In the genomic region with DNA sequence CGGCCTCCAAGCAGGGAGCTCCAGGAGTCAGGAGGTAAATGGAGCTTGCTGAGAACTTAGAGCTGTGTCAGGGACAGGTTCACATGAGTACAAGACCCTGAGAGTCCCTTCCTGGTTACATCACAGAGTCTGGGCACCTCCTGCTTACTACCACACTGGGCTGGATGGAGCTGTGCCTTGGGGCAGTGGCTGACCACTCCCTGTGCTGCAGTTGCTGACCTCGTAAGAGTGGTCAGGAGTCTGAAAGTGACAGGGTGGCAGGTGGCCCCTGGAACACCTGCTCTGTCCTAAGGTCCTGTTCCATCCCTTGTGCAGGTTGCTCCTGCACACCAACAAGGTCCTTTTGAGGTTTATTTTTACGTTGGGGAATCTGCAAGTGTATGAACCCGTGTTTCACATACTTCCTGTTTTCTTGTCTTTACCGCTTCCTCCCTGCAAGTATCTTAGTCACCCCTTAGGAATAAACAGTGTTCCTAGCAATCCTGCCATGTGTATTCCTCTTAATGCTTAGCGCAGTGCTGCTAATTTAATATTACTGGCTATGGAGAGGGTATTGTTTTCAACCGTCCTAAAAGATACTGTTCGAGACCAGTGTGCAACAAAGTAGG, we compare ENCODE assay signal across 20 mouse cellular contexts. TPM values are rescaled to one million over a fixed set of nuclear protein-coding genes. Genes with fewer than 3 reads are reported as not detected.
DNase-seq lines count a peak whose midpoint lies in the region; ATAC-seq and TF ChIP-seq lines count a peak whose summit lies in the region.
"Had no signal": no experiment of that assay in that cellular context is flagged by ENCODE, and none has a peak within 500 bp of the region (broad histone marks: within the 10 kb centered on the region; RNA-seq: fewer than 3 reads in every experiment).

No protein-coding gene starts in this region.

- H3K27me3 ChIP-seq in intestine, postnatal 0 days (replicated peaks; ENCODE audit: control insufficient read depth, insufficient read depth, low read length) = no peaks in the 10 kb centered on the region
- H3K27me3 ChIP-seq in intestine, embryonic 15.5 days (replicated peaks) = no peaks in the 10 kb centered on the region
- H3K27me3 ChIP-seq: hindbrain, embryonic 12.5 days; kidney, embryonic 15.5 days; limb, embryonic 12.5 days; lung, embryonic 15.5 days; Patski had no signal

- peak; percentile 21; the same call in 1 of the 2 replicates for ATAC-seq in intestine, postnatal 0 days
- no peak for ATAC-seq in intestine, embryonic 15.5 days
- ATAC-seq in common myeloid progenitor, adult 5-6 weeks (replicated peaks; ENCODE audit: low read depth, poor library complexity, severe bottlenecking) = peak; percentile 57
- peak; percentile 83 for ATAC-seq in megakaryocyte, adult 5-6 weeks (ENCODE audit: poor library complexity, severe bottlenecking)
- ATAC-seq: activated CD4-positive, CD25-positive, alpha-beta regulatory T cell, adult 4 months; forebrain, embryonic 14.5 days; inflammation-experienced regulatory T-cells, adult 6 months; Patski had no signal

- intact Hi-C loops in left cerebral cortex, postnatal 36 days (cut with DNase I) = no loop called here

- WGBS in intestine, postnatal 0 days = 68% methylated on average over 8 of the region's 8 CpGs
- WGBS in intestine, embryonic 15.5 days = 78% methylated on average over 8 of the region's 8 CpGs

- H3K9ac ChIP-seq in intestine, postnatal 0 days (ENCODE audit: low read depth, low read length) = no peak overlapping the region
- no peak overlapping the region for H3K9ac ChIP-seq in intestine, embryonic 15.5 days
- H3K9ac ChIP-seq: hindbrain, embryonic 12.5 days; kidney, embryonic 15.5 days; limb, embryonic 12.5 days; lung, embryonic 15.5 days had no signal

- H3K4me1 ChIP-seq in intestine, postnatal 0 days (replicated peaks; ENCODE audit: control insufficient read depth, insufficient read depth, low read length) = no peaks in the 10 kb centered on the region
- peaks cover 12% of the 10 kb centered on the region for H3K4me1 ChIP-seq in intestine, embryonic 15.5 days (replicated peaks)
- H3K4me1 ChIP-seq: hindbrain, embryonic 12.5 days had no signal

- H3K9me3 ChIP-seq in intestine, postnatal 0 days (ENCODE audit: control insufficient read depth) = no peaks in the 10 kb centered on the region
- no peaks in the 10 kb centered on the region for H3K9me3 ChIP-seq in intestine, embryonic 15.5 days
- H3K9me3 ChIP-seq: embryonic facial prominence, embryonic 10.5 days; hindbrain, embryonic 12.5 days; kidney, embryonic 15.5 days; limb, embryonic 12.5 days; lung, embryonic 15.5 days had no signal

- DNase-seq in 416B (ENCODE audit: low read depth) = peak; percentile 70
- no peak for DNase-seq in left cerebral cortex, postnatal 36 days (ENCODE audit: low spot score in 2 of 2)
- DNase-seq in embryo, embryonic 10 days (ENCODE audit: low spot score) = no peak
- no peak for DNase-seq in lung, postnatal 14 days
- DNase-seq: adrenal gland, postnatal 36 days; cerebellum, postnatal 14 days had no signal

- no peak overlapping the region for H3K4me3 ChIP-seq in intestine, postnatal 0 days (ENCODE audit: low read depth, low read length)
- H3K4me3 ChIP-seq in intestine, embryonic 15.5 days (replicated peaks) = no peak overlapping the region
- H3K4me3 ChIP-seq: embryonic facial prominence, embryonic 10.5 days; hindbrain, embryonic 12.5 days; kidney, embryonic 15.5 days; limb, embryonic 12.5 days; lung, embryonic 15.5 days had no signal

- H3K36me3 ChIP-seq in intestine, postnatal 0 days (ENCODE audit: control insufficient read depth, insufficient read depth) = no peaks in the 10 kb centered on the region; the same call in 1 of the 2 replicates
- 0 out of 2 replicates have a peak, but pooled peaks cover 3% of the 10 kb centered on the region for H3K36me3 ChIP-seq in intestine, embryonic 15.5 days
- H3K36me3 ChIP-seq: hindbrain, embryonic 12.5 days; kidney, embryonic 15.5 days; limb, embryonic 12.5 days; lung, embryonic 15.5 days had no signal

- peak overlapping the region; percentile 35 for H3K27ac ChIP-seq in intestine, postnatal 0 days (ENCODE audit: low read depth, low read length)
- no peak overlapping the region for H3K27ac ChIP-seq in intestine, embryonic 15.5 days
- H3K27ac ChIP-seq: embryonic facial prominence, embryonic 10.5 days; hindbrain, embryonic 12.5 days; kidney, embryonic 15.5 days; limb, embryonic 12.5 days; lung, embryonic 15.5 days had no signal

- TF ChIP-seq CTCF in intestine, postnatal 0 days (IDR thresholded peaks at IDR 0.05; ENCODE audit: low read depth) = no peak

- H3K4me2 ChIP-seq in intestine, postnatal 0 days (replicated peaks; ENCODE audit: low read depth) = no peak overlapping the region
- no peak overlapping the region for H3K4me2 ChIP-seq in intestine, embryonic 15.5 days (replicated peaks)
- H3K4me2 ChIP-seq: hindbrain, embryonic 12.5 days; kidney, embryonic 15.5 days; limb, embryonic 12.5 days; lung, embryonic 15.5 days had no signal

RNA-seq across cellular contexts. Expression of gene Emg1, which starts 23.7 kb away (rescaled TPM):
- 96.6 and 97.3 TPM in 2 replicates for polyA plus RNA-seq in intestine, postnatal 0 days (2015; fragmentation: Nextera tagmentation; extraction: Ambion mirVana)
- polyA plus RNA-seq in intestine, embryonic 15.5 days (2015; fragmentation: Nextera tagmentation; extraction: Ambion mirVana) = 225 and 231 TPM in 2 replicates
- total RNA-seq in common myeloid progenitor, adult 5-6 weeks (2017) = 222 and 280 TPM in 2 replicates
- total RNA-seq in megakaryocyte, adult 5-6 weeks (2015) = 144 and 179 TPM in 2 replicates
- 170 and 206 TPM in 2 replicates for total RNA-seq in megakaryocyte, adult 5-6 weeks (2017)
- 10 to 100 TPM; 41.8 to 45.9 TPM for total RNA-seq in left cerebral cortex, postnatal 36 days (2021)

RNA-seq across cellular contexts. Expression of gene Phb2, which starts 23.9 kb away (rescaled TPM):
- polyA plus RNA-seq in intestine, postnatal 0 days (2015; fragmentation: Nextera tagmentation; extraction: Ambion mirVana) = 249 and 255 TPM in 2 replicates
- polyA plus RNA-seq in intestine, embryonic 15.5 days (2015; fragmentation: Nextera tagmentation; extraction: Ambion mirVana) = 497 and 503 TPM in 2 replicates
- total RNA-seq in common myeloid progenitor, adult 5-6 weeks (2017) = 402 and 404 TPM in 2 replicates
- total RNA-seq in megakaryocyte, adult 5-6 weeks (2015) = 99.5 and 115 TPM in 2 replicates
- 152 and 160 TPM in 2 replicates for total RNA-seq in megakaryocyte, adult 5-6 weeks (2017)
- total RNA-seq in left cerebral cortex, postnatal 36 days (2021) = 100 to 1,000 TPM; 113 to 127 TPM

RNA-seq across cellular contexts. Expression of gene Lpcat3, which starts 25.4 kb away (rescaled TPM):
- 209 and 212 TPM in 2 replicates for polyA plus RNA-seq in intestine, postnatal 0 days (2015; fragmentation: Nextera tagmentation; extraction: Ambion mirVana)
- polyA plus RNA-seq in intestine, embryonic 15.5 days (2015; fragmentation: Nextera tagmentation; extraction: Ambion mirVana) = 134 and 145 TPM in 2 replicates
- total RNA-seq in common myeloid progenitor, adult 5-6 weeks (2017) = 31.5 and 34.1 TPM in 2 replicates
- 32.8 and 48.3 TPM in 2 replicates for total RNA-seq in megakaryocyte, adult 5-6 weeks (2015)
- 22.4 and 24.8 TPM in 2 replicates for total RNA-seq in megakaryocyte, adult 5-6 weeks (2017)
- total RNA-seq in left cerebral cortex, postnatal 36 days (2021) = 10 to 100 TPM; 20.9 to 23.0 TPM

RNA-seq across cellular contexts. Expression of gene Ptpn6, which starts 50.3 kb away (rescaled TPM):
- polyA plus RNA-seq in intestine, postnatal 0 days (2015; fragmentation: Nextera tagmentation; extraction: Ambion mirVana) = 17.4 TPM in 2 replicates
- 16.7 and 17.7 TPM in 2 replicates for polyA plus RNA-seq in intestine, embryonic 15.5 days (2015; fragmentation: Nextera tagmentation; extraction: Ambion mirVana)
- total RNA-seq in common myeloid progenitor, adult 5-6 weeks (2017) = 235 and 315 TPM in 2 replicates
- 308 and 336 TPM in 2 replicates for total RNA-seq in megakaryocyte, adult 5-6 weeks (2015)
- 1,009 and 1,024 TPM in 2 replicates for total RNA-seq in megakaryocyte, adult 5-6 weeks (2017)
- 1 to 10 TPM; 3.7 to 6.6 TPM for total RNA-seq in left cerebral cortex, postnatal 36 days (2021)

RNA-seq across cellular contexts. Expression of gene C1s2, which starts 52.4 kb away (rescaled TPM):
- polyA plus RNA-seq in intestine, postnatal 0 days (2015; fragmentation: Nextera tagmentation; extraction: Ambion mirVana) = not detected in 2 replicates
- not detected in 2 replicates for polyA plus RNA-seq in intestine, embryonic 15.5 days (2015; fragmentation: Nextera tagmentation; extraction: Ambion mirVana)
- total RNA-seq in common myeloid progenitor, adult 5-6 weeks (2017) = 0.23 TPM in 1 of 2 replicates, not detected in the other
- not detected in 2 replicates for total RNA-seq in megakaryocyte, adult 5-6 weeks (2015)
- total RNA-seq in megakaryocyte, adult 5-6 weeks (2017) = 0.16 TPM in 1 of 2 replicates, not detected in the other
- total RNA-seq in left cerebral cortex, postnatal 36 days (2021) = under 1 TPM in 1 of 2 experiments, not detected in 1; 0.32 TPM
- total RNA-seq: megakaryocyte-erythroid progenitor cell, adult 5-6 weeks had no signal
- polyA plus RNA-seq: activated CD4-positive, CD25-positive, alpha-beta regulatory T cell, adult 4 months; embryonic facial prominence, embryonic 10.5 days; hindbrain, embryonic 12.5 days; inflammation-experienced regulatory T-cells, adult 6 months; limb, embryonic 12.5 days had no signal
